Mouse (Mus musculus) embryo, embryonic 10.5 days (tissue): ENCODE data around the gene Zcchc17.

Source experiments
- DNase-seq: peaks from one replicate; pipeline ENCODE4 v3.0.0-alpha.2; 2015; ENCODE audit warnings: low spot score

The Zcchc17 gene

GRCm38 (mm10) chr4:130318122-130318521, 41.6 kb downstream of the Zcchc17 start:
- no peak for DNase-seq

- no peak for DNase-seq
Measured at GRCm38 (mm10) chr4:130316691-130317090, 43.1 kb downstream of the Zcchc17 start.

GRCm38 (mm10) chr4:130315771-130316527, 43.8 kb downstream of the Zcchc17 start:
- DNase-seq = no peak

- no peak for DNase-seq
Measured at GRCm38 (mm10) chr4:130313552-130313951, 46.2 kb downstream of the Zcchc17 start.

- no peak for DNase-seq
Measured at GRCm38 (mm10) chr4:130312526-130312925, 47.2 kb downstream of the Zcchc17 start.

GRCm38 (mm10) chr4:130309254-130309653, 50.5 kb downstream of the Zcchc17 start:
- DNase-seq = no peak

- peak; percentile 66 for DNase-seq
Measured at GRCm38 (mm10) chr4:130308231-130309081, 51.3 kb downstream of the Zcchc17 start, which contains the start of the genes Fabp3 and Gm10570. Gene Fabp3 (plus strand): TSS chr4:130308595. Gene Gm10570 (minus strand): TSS chr4:130308674.

- peak; percentile 80 for DNase-seq
Measured at GRCm38 (mm10) chr4:130307851-130308230, 51.9 kb downstream of the Zcchc17 start.

- DNase-seq = no peak
Measured at GRCm38 (mm10) chr4:130306796-130307630, 52.7 kb downstream of the Zcchc17 start.

- no peak for DNase-seq
Measured at GRCm38 (mm10) chr4:130304746-130305145, 55.0 kb downstream of the Zcchc17 start.

- no peak for DNase-seq
Measured at GRCm38 (mm10) chr4:130302285-130302870, 57.4 kb downstream of the Zcchc17 start.

GRCm38 (mm10) chr4:130299629-130300018, 60.1 kb downstream of the Zcchc17 start:
- no peak for DNase-seq

- no peak for DNase-seq
Measured at GRCm38 (mm10) chr4:130298877-130299628, 60.7 kb downstream of the Zcchc17 start.

- peak; percentile 83 for DNase-seq
Measured at GRCm38 (mm10) chr4:130297123-130297529, 62.6 kb downstream of the Zcchc17 start.

- DNase-seq = no peak
Measured at GRCm38 (mm10) chr4:130296243-130296965, 63.3 kb downstream of the Zcchc17 start.

- peak; percentile 42 for DNase-seq
Measured at GRCm38 (mm10) chr4:130295047-130295745, 64.5 kb downstream of the Zcchc17 start.

GRCm38 (mm10) chr4:130294513-130294912, 65.2 kb downstream of the Zcchc17 start:
- no peak for DNase-seq

GRCm38 (mm10) chr4:130292271-130292670, 67.5 kb downstream of the Zcchc17 start:
- DNase-seq = peak; percentile 92

GRCm38 (mm10) chr4:130289824-130290223, 69.9 kb downstream of the Zcchc17 start:
- DNase-seq = no peak

GRCm38 (mm10) chr4:130286531-130286930, 73.2 kb downstream of the Zcchc17 start:
- DNase-seq = no peak
